Mouse (Mus musculus): ENCODE measurements at regions not wholly inside any gene's neighbourhood (a gene's known extent, or its start where the extent isn't known, plus 50 kb on each side); places are given as distances from the start of the nearest gene placed in this dataset.

DNA sequence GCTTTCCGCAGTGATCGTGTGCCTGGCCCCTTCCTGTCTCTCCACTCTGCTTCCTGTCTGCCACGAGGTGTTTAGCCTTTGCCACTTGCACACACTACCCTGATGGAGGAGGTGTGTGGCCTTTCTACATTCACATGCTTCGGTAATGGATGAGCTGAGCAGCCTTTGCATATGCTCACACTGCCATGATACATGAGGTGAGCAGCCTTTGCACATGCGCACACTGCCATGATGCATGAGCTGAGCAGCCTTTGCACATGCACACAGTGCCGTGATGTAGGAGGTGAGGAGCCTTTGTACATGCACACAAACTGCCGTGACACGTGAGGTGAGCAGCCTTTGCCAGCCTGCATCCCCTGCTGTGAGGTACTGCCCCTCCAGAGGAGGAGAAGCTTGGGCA is 58.3 kb downstream of the Erv3 start:
- DNase-seq = no peak

DNA sequence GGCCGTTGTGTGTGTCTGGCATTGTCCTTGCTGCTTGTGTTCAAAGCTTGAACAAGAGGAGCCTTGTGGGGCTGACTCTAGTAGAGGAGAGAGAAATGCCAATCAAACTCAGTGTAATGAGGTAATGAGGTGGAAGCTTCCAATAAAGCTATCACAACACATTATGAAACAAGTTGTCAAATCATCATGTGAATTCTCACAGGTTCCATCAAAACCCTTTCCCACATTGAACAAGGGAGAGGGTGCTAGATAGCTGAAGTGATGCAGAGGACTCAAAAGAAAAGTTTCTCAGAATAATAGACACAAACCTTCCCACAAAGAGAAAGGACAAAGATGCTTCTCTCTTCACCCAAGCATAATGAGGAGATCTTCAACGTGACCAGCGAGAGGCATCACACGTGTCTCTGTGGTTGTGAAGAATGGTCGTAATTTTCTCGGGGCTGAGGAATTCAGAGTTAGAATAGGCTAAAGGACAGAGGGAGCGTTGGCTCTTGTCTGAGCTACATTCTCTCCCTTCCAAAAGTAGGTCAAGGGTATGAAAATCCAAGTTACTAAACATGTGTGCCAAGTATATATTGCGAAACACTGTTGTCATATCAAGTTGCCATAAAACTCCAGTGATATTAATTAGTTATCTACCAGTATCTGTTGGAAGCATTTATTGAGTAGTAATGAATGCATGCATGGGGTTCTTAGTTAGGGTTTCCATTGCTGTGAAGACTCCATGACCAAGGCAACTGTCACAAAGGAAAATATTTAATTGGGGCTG is 59.2 kb downstream of the Erv3 start:
- DNase-seq = no peak

DNA sequence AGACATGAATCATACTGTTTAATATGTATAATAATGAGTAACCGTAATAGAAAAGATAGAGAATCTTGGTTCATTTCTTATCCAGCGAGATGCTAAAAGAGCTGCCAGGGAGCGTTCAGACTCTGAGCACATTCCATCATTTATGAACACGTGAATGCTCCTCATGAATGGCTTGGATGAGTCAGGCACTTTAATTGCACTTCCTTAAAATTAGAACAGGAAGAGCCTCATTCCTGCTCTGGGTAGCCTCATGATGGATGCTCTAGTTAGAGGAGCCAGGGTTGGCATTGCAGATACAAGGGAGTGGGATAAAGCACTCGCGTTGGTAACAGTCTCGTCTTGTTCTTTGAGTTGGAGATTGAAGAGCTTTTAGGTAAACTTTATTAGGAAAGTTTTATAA is 60.1 kb downstream of the Erv3 start:
- no peak for DNase-seq

GRCm38 (mm10) chr2:131797001-131797693 is 62.4 kb downstream of the Erv3 start:
- DNase-seq = no peak

- DNase-seq = no peak
Observed at GRCm38 (mm10) chr2:131775381-131775780, 84.2 kb downstream of the Erv3 start.

GRCm38 (mm10) chr2:131773691-131774090 is 85.9 kb downstream of the Erv3 start:
- DNase-seq = no peak

- no peak for DNase-seq
Observed at GRCm38 (mm10) chr2:131772163-131772562, 87.4 kb downstream of the Erv3 start.

DNA sequence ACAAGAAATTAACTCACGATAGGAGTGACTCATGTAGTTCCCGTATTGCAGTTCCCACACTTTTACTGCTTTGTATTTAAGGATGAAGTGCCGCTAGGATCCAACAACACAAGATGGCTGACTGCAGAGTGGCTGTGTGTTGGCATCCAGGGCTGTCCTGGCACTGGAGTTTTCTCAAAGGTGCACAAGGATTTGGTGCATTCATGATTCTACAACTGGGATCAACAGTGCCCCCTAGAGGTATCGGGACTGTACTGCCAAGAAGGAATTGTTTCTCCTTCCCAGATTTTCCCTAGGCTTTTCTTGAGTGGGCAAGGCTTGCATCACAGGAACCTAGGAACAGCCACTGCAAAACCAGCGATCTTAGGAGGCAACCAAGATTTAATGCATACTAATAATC is 88.7 kb downstream of the Erv3 start:
- DNase-seq = peak in 1 of 2 experiments; percentile 28

DNA sequence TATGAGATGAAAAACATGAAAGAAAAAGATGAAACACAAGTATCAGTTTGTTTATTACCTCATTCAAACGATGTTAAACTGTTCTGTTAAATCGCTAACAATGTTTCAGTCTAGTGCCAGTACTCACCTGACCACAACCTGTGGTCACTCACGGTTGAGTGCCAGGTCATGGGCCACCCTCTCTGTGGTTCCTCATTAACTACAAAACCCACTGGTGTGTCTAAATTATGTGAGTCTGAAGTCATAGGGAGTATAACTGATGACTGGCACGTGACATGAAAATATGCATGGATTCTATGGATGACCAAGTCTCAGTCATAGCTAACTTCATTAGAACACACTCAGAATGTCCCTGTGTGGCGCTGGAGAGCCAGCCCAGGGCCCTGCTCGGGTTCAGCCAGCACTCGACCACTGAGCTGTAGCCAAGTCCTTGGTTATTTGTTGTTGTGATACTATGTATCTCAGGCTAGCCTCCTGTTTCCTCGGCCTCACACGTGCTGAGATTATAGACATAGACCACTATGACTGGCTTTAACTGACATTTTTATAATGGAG is 89.8 kb downstream of the Erv3 start:
- DNase-seq = no peak

- DNase-seq = no peak
Observed at GRCm38 (mm10) chr2:131766500-131766899, 93.0 kb downstream of the Erv3 start.

GRCm38 (mm10) chr2:131761507-131761906 is 98.0 kb downstream of the Erv3 start:
- no peak for DNase-seq

- no peak for DNase-seq
Observed at GRCm38 (mm10) chr2:131757183-131757903, 102.2 kb downstream of the Erv3 start.

DNA sequence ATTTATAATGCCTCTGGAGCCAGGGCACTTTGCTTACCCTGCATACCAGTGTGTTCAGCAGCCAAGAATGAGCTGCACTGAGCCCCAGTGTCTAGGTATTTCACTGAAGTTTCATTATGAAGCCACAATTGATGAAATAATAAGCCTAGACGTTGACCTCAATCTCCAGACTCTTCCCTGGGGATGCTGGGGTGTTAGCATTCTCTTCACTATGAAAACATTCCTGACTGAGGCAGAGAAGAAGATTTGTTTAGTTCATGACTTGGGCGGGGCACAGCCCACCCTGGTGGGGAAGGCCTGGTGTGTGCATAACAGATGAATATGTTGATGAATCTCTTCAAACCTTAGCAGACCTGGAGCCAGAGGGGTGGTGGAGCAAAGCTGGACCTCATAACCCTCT is 104.4 kb downstream of the Erv3 start:
- no peak for DNase-seq

- DNase-seq = no peak
Observed at GRCm38 (mm10) chr2:131753436-131753835, 106.1 kb downstream of the Erv3 start.

- no peak for DNase-seq
Observed at GRCm38 (mm10) chr2:131750679-131751078, 108.9 kb downstream of the Erv3 start.

DNA sequence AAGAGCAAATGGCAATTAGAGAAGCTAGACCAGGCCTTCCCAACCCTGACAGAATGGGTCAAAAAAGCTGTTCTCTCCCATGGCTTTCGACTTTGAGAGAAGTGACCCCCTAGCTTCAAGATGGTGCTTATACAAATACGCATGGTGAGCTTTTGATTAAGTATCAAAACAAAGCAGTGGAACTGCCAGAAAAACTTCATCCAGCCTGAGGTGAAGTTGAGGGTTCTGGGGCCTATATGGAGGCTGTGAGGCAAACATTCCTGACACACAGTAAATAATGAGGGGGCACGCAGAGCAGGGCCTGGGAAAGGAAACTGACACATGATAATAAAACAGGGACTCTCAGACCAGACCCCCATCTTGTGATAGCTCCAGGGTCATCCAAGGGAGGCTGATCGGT is 109.3 kb downstream of the Erv3 start:
- DNase-seq = peak; percentile 16 to 33

GRCm38 (mm10) chr2:131749746-131750145 is 109.8 kb downstream of the Erv3 start:
- DNase-seq = peak; percentile 13 to 51

GRCm38 (mm10) chr2:131748791-131749190 is 110.8 kb downstream of the Erv3 start:
- peak in 1 of 2 experiments; percentile 29 for DNase-seq

GRCm38 (mm10) chr2:131747707-131748106 is 111.8 kb downstream of the Erv3 start:
- no peak for DNase-seq

GRCm38 (mm10) chr2:131745381-131745895 is 114.1 kb downstream of the Erv3 start:
- no peak for DNase-seq

DNA sequence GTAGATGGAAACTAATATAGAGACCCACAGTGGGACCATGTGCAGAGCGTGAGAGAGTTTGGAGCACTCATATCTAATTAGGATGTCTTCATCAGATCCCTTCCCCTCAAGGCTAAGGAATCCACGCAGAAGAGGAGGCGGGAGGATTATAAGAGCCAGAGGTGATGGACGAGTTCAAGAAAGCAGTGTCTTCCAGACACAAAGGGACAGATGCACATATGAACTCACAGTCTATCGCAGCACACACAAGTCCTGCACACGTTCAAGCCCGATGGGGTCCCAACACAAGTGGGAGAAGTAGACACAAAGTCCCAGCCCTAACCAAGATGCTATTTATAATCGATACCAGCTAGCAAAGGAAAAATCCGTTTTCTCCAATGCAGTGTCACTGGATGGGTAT is 114.6 kb downstream of the Erv3 start:
- no peak for DNase-seq

GRCm38 (mm10) chr2:131740456-131740855 is 119.1 kb downstream of the Erv3 start:
- no peak for DNase-seq

DNA sequence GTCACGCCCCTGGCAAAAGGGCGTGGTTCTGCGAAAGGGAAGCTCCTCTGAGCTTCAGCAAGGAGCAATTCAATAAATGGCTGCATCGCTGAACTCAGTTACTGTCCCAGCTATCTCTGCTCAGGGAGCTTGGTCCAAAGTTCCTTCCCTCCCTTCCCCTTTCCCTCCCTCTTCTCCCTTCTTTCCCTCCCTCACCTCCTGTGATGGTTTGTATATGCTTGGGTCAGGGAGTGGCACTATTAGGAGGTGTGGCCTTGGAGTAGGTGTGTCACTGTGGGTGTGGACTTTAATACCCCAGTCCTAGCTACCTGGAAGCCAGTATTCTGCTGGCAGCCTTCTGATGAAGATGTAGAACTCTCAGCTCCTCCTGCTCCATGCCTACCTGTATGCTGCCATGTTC is 120.5 kb downstream of the Erv3 start:
- DNase-seq = no peak

Data from lung, postnatal 4 days (tissue).